Comparison of ENCODE assay signal across 8 mouse cellular contexts in the genomic region with DNA sequence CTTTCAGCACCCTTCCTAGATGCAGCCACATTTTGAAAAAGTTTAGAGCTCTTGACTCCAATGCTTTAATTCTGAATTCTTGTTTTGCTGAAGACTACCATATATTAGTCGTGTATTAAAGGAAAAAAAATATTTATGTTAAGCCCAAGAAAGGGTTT. TPM values are rescaled to one million over a fixed set of nuclear protein-coding genes. Genes with fewer than 3 reads are reported as not detected.
DNase-seq lines count a peak whose midpoint lies in the region; ATAC-seq and TF ChIP-seq lines count a peak whose summit lies in the region.

A gene (minus strand): TSS at position 89 of the 158 bp plus-strand sequence.

- TF ChIP-seq CTCF in lung, postnatal 0 days (IDR thresholded peaks at IDR 0.05), result no peak
- no peak for TF ChIP-seq CTCF in stomach, postnatal 0 days (IDR thresholded peaks at IDR 0.05; ENCODE audit: low read depth)

- H3K36me3 ChIP-seq in lung, postnatal 0 days (ENCODE audit: insufficient read depth, low read length), result no peaks in the 10 kb centered on the region
- no peaks in the 10 kb centered on the region for H3K36me3 ChIP-seq in embryonic facial prominence, embryonic 11.5 days (replicated peaks; ENCODE audit: control insufficient read depth, insufficient read depth, low read depth, low read length)
- peaks cover 5% of the 10 kb centered on the region; the same call in 1 of the 2 replicates for H3K36me3 ChIP-seq in hindbrain, embryonic 10.5 days
- H3K36me3 ChIP-seq in liver, embryonic 12.5 days, result no peaks in the 10 kb centered on the region
- H3K36me3 ChIP-seq in stomach, postnatal 0 days (ENCODE audit: control insufficient read depth, insufficient read depth, low read length), result no peaks in the 10 kb centered on the region

- peaks cover 28% of the 10 kb centered on the region; the same call in 1 of the 2 replicates for H3K4me1 ChIP-seq in lung, postnatal 0 days (ENCODE audit: insufficient read depth, low read depth, low read length)
- no peaks in the 10 kb centered on the region; the same call in none of the 2 replicates for H3K4me1 ChIP-seq in embryonic facial prominence, embryonic 11.5 days (ENCODE audit: control insufficient read depth, insufficient read depth, low read length)
- H3K4me1 ChIP-seq in hindbrain, embryonic 10.5 days (replicated peaks), result peaks cover 71% of the 10 kb centered on the region
- H3K4me1 ChIP-seq in liver, embryonic 12.5 days, result peaks cover 38% of the 10 kb centered on the region
- peaks cover 15% of the 10 kb centered on the region for H3K4me1 ChIP-seq in stomach, postnatal 0 days (replicated peaks; ENCODE audit: control insufficient read depth, insufficient read depth)

- peak within 1 kb of the TSS; percentile 66 for H3K9ac ChIP-seq in lung, postnatal 0 days (replicated peaks; ENCODE audit: low read depth)
- H3K9ac ChIP-seq in embryonic facial prominence, embryonic 11.5 days (replicated peaks; ENCODE audit: low read length), result peak within 1 kb of the TSS; percentile 76
- peak within 1 kb of the TSS; percentile 53 for H3K9ac ChIP-seq in liver, embryonic 12.5 days
- peak within 1 kb of the TSS; percentile 82 for H3K9ac ChIP-seq in stomach, postnatal 0 days (ENCODE audit: low read length)

- ATAC-seq in lung, postnatal 0 days, result no peak
- no peak for ATAC-seq in embryonic facial prominence, embryonic 11.5 days (replicated peaks; ENCODE audit: insufficient number of reproducible peaks, low FRiP score, low TSS enrichment, low read depth)
- no peak for ATAC-seq in liver, embryonic 12.5 days
- no peak for ATAC-seq in stomach, postnatal 0 days (ENCODE audit: low FRiP score, low TSS enrichment)

- TF ChIP-seq EP300 in lung, postnatal 0 days (IDR thresholded peaks at IDR 0.05), result no peak
- TF ChIP-seq EP300 in stomach, postnatal 0 days (optimal IDR thresholded peaks at IDR 0.05), result no peak

- DNase-seq in lung, postnatal 0 days (ENCODE audit: low spot score), result no peak
- DNase-seq in lung, postnatal 36 days, result no peak
- DNase-seq in embryonic facial prominence, embryonic 11.5 days (ENCODE audit: low spot score), result no peak
- DNase-seq in hindbrain, embryonic 10.5 days (ENCODE audit: low spot score), result no peak
- no peak for DNase-seq in stomach, postnatal 0 days (ENCODE audit: low spot score)
- no peak for DNase-seq in right cerebral cortex, postnatal 36 days (ENCODE audit: low spot score in 2 of 2)
- DNase-seq in retina, postnatal 1 day, result no peak

- peak within 1 kb of the TSS; percentile 96 for H3K27ac ChIP-seq in lung, postnatal 0 days (ENCODE audit: low read length)
- peak within 1 kb of the TSS; percentile 99 for H3K27ac ChIP-seq in embryonic facial prominence, embryonic 11.5 days (replicated peaks; ENCODE audit: low read depth, low read length)
- peak within 1 kb of the TSS; percentile 98 for H3K27ac ChIP-seq in hindbrain, embryonic 10.5 days
- H3K27ac ChIP-seq in liver, embryonic 12.5 days, result peak within 1 kb of the TSS; percentile 82
- H3K27ac ChIP-seq in stomach, postnatal 0 days (replicated peaks), result peak within 1 kb of the TSS; percentile 98

- peak within 1 kb of the TSS; percentile 63 for H3K4me3 ChIP-seq in lung, postnatal 0 days (ENCODE audit: low read depth, low read length)
- H3K4me3 ChIP-seq in embryonic facial prominence, embryonic 11.5 days (ENCODE audit: low read depth, low read length), result peak within 1 kb of the TSS; percentile 87
- H3K4me3 ChIP-seq in hindbrain, embryonic 10.5 days, result peak within 1 kb of the TSS; percentile 85
- peak within 1 kb of the TSS; percentile 60 for H3K4me3 ChIP-seq in liver, embryonic 12.5 days
- peak within 1 kb of the TSS; percentile 78 for H3K4me3 ChIP-seq in stomach, postnatal 0 days (ENCODE audit: low read depth, low read length)

- no peaks in the 10 kb centered on the region for H3K27me3 ChIP-seq in lung, postnatal 0 days (replicated peaks; ENCODE audit: insufficient read depth, low read length)
- no peaks in the 10 kb centered on the region for H3K27me3 ChIP-seq in embryonic facial prominence, embryonic 11.5 days (ENCODE audit: control insufficient read depth, insufficient read depth, low read length)
- peaks cover 10% of the 10 kb centered on the region for H3K27me3 ChIP-seq in hindbrain, embryonic 10.5 days (ENCODE audit: insufficient read depth, poor library complexity, severe bottlenecking)
- peaks cover 98% of the 10 kb centered on the region for H3K27me3 ChIP-seq in liver, embryonic 12.5 days (replicated peaks)
- H3K27me3 ChIP-seq in stomach, postnatal 0 days (ENCODE audit: control insufficient read depth, insufficient read depth, low read length), result no peaks in the 10 kb centered on the region

- no peaks in the 10 kb centered on the region for H3K9me3 ChIP-seq in lung, postnatal 0 days (ENCODE audit: low read length)
- no peaks in the 10 kb centered on the region for H3K9me3 ChIP-seq in embryonic facial prominence, embryonic 11.5 days (replicated peaks; ENCODE audit: control insufficient read depth, low read length)
- no peaks in the 10 kb centered on the region for H3K9me3 ChIP-seq in hindbrain, embryonic 10.5 days
- no peaks in the 10 kb centered on the region for H3K9me3 ChIP-seq in liver, embryonic 12.5 days (replicated peaks)
- no peaks in the 10 kb centered on the region for H3K9me3 ChIP-seq in stomach, postnatal 0 days (ENCODE audit: control insufficient read depth, low read length)

- H3K4me2 ChIP-seq in lung, postnatal 0 days (replicated peaks; ENCODE audit: low read depth, low read length), result peak within 1 kb of the TSS; percentile 92
- peak within 1 kb of the TSS; percentile 92 for H3K4me2 ChIP-seq in embryonic facial prominence, embryonic 11.5 days (ENCODE audit: low read depth, low read length)
- peak within 1 kb of the TSS; percentile 70 for H3K4me2 ChIP-seq in liver, embryonic 12.5 days
- H3K4me2 ChIP-seq in stomach, postnatal 0 days (replicated peaks; ENCODE audit: low read depth), result peak within 1 kb of the TSS; percentile 91

- 5% methylated on average over 1 of the region's 1 CpGs for WGBS in lung, postnatal 0 days
- WGBS in embryonic facial prominence, embryonic 11.5 days, result 0% methylated on average over 1 of the region's 1 CpGs
- 2% methylated on average over 1 of the region's 1 CpGs for WGBS in hindbrain, embryonic 10.5 days
- 5% methylated on average over 1 of the region's 1 CpGs for WGBS in liver, embryonic 12.5 days (ENCODE audit: insufficient replicate concordance)
- 2% methylated on average over 1 of the region's 1 CpGs for WGBS in stomach, postnatal 0 days

RNA-seq across cellular contexts. Expression of the gene that starts here (rescaled TPM):
- polyA plus RNA-seq in lung, postnatal 0 days (2015; fragmentation: Nextera tagmentation; extraction: Ambion mirVana), result 444 and 475 TPM in 2 replicates
- polyA plus RNA-seq in embryonic facial prominence, embryonic 11.5 days (2014; fragmentation: Nextera tagmentation; extraction: Ambion mirVana), result 583 and 606 TPM in 2 replicates
- 360 and 369 TPM in 2 replicates for polyA plus RNA-seq in hindbrain, embryonic 10.5 days (2016; fragmentation: Nextera tagmentation; extraction: Ambion mirVana)
- polyA plus RNA-seq in liver, embryonic 12.5 days (2016; fragmentation: Nextera tagmentation; extraction: Ambion mirVana), result 111 and 112 TPM in 2 replicates
- 315 and 330 TPM in 2 replicates for polyA plus RNA-seq in stomach, postnatal 0 days (2015; fragmentation: Nextera tagmentation; extraction: Ambion mirVana)
